Mouse (Mus musculus): ENCODE data around the gene Ly6g5b. TPM values are rescaled to one million over a fixed set of nuclear protein-coding genes. Genes with fewer than 3 reads are reported as not detected.

The Ly6g5b gene
- not detected in 2 replicates for polyA plus RNA-seq (2021; fragmentation: Nextera tagmentation)
- long read RNA-seq, experiment 1, result 0 reads
- long read RNA-seq, experiment 2, result 0 reads

DNA sequence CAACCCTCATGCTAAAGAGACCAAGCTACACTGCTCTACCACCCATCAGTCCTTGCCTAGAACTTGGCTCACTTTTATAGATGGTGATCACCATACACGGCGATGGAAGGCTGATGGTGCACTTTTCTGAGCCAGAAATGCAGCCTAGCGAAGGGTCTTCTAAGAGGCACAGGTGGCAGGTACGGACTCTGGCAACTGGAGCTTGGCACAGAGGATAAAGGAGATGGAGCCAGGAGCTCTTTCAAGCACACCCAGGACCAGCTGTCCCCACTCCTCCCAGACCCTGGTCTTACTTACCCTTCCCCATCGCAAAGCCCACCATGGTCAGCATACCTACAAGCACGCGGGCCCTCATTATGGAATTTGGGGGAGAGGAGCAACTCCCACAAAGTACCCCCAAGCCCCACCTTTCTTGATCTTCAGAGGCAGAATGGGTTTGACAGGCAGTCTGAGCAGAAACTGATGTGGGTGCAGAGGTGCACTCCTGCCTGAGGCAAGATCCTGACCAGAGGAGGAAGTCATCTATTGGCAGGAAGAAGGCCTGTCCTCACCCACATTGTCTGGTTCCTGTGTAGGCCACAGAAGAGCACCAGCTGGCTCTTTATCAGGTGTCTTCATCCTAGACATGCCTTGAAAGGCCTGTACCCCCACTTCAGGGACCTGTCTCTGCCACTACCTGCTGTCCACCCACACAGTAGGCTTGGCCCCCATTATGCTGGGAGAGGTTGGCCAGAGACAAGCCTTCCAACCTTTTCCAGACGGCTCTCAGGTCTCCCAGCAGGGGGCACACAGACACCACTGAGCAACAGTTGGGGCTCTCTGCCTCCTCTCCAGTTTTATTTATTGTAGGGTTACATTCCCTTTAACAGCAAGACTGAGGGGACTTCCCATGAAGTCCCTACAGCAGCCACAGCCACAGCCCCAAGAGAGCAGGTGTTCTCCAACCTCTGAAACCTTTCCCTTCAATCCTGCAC is at the start of gene Ly6g5b:
Gene Ly6g5b (minus strand): TSS at position 383 of the 974 bp plus-strand sequence.

DNA sequence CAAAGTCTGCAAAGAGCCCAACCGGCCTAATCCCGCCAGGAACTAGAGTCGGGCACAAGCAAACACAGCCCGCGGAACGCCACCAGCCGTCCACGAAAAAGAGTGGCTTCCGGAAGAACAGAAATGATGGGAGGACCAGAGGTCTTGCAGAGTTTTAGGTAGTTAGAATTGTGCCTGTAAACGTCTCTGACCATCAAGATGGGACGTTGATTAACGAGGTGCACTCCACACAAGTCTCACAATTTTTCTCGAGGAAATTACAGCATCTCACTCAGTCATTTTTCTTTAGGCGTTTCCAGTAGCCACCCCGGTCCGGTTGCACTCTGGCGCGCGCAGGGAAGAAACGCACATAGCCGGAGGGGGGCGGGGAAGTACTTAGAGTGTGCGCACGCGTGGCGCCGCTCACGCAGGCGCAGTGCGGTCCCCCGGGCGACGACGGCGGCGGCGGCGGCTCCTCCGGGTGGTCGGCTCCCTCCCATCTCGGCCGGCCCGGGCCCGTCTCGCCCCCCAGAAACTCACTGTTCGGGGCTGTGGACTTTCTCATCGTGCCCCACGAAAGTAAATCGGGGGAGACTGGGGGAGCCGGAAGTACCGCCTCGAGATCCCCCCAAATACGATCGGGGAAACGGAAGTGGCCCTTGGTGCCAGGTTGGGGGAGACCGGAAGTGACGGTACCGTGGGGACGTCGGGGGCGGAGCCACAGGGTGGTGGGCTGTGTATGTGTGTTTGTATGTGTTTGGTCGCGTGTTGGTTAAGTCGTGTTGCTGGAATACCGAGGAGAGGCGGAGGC is 19.8 kb upstream of the Ly6g5b start, which contains the start of gene Bag6:
Gene Bag6 (plus strand): TSS at position 378 of the 790 bp plus-strand sequence.

DNA sequence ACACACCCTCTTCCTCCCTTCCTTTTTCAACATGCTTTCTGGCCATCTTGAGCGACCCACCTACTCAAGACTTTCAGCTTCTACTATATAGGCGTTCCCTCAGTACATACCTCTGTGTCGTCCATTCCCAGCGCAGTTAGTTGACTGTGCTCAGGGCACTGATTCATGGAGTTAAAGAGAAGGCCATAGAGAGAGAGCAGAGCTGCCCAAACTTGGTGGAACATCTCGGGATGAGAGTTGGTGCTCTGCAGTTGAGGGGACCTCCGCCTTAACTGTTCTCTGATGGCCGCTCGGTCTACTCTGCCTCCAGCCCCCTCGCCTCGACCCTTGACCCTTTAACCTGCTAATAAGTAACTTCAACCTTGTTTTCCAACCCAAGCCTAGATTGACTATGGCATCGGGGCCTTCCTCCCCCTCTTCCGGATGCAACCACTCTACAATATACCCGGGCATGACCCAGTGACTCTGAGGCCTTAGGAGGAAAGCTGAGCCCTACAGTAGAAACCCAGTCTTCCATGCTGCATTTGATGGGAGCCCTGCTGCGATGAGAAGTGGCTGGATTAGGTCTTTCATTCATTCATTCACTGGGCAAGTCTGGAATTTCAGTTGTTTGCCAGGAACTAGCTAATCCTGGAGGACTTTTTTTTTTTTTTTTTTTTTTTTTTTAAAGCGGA is 16.4 kb upstream of the Ly6g5b start, which contains the start of gene Apom:
Gene Apom (minus strand): TSS at position 551 of the 674 bp plus-strand sequence.

DNA sequence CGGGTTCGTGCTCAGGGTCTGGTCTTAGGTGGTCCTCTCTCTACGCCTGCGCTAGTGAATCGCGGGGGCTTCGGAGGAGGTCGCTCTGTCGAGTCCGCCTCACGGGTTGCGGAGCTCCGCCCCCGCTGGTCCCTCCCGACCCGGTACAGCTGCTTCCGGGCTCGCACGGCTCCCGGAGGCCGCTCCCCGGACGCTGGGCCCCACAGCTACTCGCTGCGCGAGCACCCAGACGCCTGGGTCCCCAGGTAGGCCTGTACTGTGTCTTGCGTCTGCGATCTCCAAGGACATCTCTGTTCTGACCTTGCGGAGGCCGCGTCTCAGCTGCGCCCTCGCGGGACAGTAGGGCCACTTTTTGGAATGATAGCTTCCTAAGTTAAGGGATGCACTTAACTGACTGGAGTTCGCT is 11.0 kb upstream of the Ly6g5b start, which contains the start of gene D17H6S53E:
Gene D17H6S53E (plus strand): TSS at position 168 of the 406 bp plus-strand sequence.

DNA sequence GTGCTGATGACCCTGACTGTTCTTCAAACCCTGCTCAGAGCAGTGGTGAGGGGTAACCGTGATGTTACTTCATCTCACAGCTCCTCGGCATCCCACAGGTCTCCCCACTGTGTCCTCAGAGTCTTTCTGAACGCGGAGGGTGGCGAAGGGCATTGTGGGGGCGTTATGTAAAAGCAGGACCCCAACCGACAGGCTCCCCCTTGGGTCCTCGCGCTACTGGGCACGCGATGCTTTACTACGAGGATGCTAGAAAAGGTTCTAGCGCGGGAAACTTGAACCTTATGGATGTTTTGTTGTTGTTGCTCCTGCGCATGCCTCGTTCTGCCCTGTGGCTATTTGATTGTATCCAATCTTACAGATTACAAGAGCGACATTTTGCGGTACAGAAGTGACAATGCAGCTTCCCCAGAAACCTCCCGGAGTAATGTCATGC is 6.7 kb upstream of the Ly6g5b start, which contains the start of gene Csnk2b:
Gene Csnk2b (minus strand): TSS at position 183 of the 433 bp plus-strand sequence.

DNA sequence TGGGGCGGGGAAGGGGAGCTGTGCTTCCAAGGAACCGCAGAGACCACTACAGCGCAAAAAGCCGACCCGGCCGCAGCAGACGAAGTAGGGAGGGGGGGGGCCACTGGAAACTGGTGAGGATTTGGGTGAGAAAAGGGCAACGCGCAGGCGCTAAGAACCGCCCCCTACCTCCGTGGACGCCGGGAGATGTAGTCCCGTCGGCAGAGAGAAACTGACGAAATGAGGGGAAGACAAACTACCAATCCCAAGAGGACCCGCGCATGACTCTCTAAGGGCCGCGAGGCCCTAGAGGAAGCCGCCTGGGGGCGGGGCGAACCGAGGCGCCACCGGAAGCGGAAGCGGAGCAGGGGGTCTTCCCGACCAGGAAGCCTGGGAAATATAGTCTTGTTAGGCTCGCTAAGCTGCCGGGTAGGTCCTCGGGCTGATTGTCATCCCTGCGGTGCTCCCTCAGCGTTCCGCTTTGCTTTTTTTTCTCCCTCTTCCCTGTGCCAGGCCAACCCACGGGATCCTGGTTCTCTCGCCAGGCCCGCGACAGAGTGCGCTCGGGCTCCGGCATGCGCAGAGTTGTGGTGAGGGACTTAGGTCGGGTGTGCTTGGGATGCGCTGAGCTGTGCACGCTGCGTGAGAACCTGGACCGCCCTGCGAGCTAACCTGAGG is 6.0 kb upstream of the Ly6g5b start, which contains the start of gene Gpank1:
Gene Gpank1 (plus strand): TSS at position 313 of the 657 bp plus-strand sequence.

DNA sequence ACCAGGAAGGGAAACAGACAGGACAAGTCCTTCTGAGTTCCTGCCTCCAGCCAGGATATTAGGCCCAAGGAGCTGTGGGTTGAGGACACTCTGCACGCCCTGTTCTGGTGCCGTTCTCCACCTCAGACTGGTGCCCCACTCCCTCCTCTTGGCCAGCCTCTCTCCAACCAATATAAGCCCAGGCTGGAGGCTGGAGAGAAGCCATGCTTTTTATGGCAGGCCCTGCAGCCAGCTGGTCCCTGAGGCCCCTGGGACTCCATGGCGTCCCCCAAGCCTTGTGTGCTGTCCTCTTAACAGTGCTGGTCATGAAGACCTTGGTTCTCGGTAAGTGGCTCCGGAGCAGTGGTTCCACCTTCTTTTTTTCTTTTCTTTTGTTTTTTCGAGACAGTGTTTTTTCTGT is 7.1 kb downstream of the Ly6g5b start, which contains the start of gene Ly6g5c:
Gene Ly6g5c (plus strand): TSS at position 183 of the 400 bp plus-strand sequence.

DNA sequence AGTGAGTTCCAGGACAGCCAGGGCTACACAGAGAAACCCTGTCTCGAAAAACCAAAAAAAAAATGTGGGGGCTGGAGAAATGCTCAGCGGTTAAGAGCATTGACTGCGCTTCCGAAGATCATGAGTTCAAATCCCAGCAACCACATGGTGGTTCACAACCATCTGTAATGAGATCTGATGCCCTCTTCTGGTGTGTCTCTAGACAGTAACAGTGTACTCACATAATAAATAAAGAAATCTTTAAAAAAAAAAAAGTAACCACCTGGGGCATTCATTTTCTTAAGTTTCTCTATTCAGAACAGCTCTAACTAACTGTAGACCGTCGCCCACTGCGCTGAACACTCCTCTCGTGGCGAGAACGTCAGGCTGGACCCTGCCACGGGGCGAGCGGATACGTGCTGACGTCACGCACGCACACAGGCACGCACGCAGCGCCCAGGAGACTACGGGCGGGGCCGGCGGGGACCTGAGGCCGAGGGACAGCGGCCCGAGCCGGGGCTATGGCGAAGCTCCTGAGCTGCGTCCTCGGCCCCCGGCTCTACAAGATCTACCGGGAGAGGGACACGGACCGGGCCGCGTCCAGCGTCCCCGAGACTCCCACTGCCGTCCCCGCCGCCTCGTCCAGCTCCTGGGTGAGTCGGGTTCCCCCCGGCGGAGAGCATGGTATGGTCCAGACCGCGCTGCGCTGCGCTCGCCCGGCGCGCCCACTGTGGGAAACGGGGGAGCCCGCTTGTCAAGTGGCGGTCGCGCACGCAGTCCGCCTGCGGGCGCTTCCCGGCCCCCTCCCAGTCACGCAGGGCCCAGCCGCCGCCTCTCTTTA is 26.2 kb downstream of the Ly6g5b start, which contains the start of gene Abhd16a:
Gene Abhd16a (plus strand): TSS at position 439 of the 820 bp plus-strand sequence.

DNA sequence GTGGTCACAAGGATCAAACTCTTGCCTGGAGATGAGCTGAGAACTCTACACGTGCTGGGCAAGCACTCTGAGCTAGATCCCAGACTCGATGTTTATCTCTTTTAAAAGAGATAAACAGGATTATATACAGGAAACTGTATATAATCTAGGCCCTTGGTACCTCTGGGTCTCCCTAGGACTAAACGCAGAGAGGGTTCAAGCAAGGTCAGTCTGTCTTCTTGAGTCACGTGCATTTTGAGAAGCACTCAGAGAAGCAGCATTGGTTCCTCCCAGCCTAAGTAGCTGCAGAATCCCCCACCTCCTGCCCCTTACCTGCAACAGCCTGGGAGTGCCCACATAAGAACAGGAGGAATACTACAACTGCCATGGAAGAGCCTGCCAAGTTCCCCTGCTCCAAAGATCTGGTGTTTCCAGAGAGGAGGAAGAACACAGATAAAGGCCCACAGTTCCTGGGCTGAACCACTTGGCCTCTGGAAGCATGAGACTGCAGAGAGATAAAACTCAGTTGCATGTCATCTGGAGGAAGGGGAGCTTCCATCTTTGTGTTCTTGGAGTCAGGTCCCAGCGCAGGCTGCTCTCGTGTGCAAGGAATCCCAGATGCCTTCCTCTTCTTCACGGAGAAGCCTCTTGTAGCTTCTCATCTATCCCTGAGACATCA is 29.9 kb downstream of the Ly6g5b start, which contains the start of gene Ly6g6f:
Gene Ly6g6f (minus strand): TSS at position 403 of the 658 bp plus-strand sequence.

DNA sequence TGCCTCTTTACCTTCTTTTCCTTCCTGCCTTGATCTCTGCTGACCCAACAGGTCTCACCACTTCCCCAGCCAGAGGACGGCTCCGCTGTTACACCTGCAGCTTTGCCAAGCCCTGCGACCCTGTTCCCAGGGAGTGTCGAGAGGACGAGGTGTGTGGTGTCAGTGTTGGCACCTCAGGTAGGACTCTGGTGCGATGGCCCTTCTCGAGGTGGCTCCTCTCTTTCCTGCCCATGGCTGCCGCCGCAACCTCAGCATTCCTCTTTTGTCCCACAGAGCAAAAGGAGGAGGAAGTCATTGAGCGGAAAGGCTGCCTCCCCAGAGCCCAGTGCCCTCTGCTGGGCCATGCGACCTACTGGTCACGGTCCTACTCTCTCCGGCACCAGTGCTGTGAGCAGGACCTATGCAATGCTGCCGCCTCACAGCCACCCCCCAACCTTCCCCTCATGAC is 37.4 kb downstream of the Ly6g5b start, which contains the start of gene Ly6g6d:
Gene Ly6g6d (minus strand): TSS at position 280 of the 448 bp plus-strand sequence.

DNA sequence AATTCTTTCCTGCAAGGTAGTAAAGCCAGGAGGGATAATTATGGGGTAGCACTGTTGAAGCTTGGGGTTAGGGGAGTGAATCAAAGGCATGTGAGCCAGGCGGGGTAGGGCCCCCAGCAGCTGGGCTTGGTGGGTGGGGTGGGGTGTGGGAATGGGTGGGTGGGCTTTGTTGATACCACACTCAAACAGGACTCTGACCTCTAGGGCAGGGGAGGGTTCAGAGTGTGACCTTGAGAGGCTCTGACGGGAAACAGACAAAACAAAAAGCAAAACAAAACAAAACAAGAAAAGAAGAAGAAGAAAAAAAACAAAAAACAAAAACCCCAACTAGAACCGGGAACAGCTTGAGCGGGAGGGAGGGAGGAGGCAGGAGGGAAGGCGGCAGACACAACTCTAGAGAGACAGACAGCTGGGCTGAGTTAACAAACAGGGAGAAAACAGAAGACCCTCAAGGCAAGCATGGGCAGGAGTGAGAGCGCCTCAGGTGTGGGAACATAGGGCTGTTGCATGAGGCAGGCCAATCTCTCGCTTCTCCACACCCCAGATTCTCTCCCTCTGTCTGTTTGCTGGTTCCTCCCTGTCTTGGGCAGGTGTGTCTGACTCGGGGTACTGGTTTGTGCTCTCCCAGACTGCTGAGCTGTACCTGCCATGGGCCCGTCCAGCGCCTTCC is 38.6 kb downstream of the Ly6g5b start, which contains the start of gene Ly6g6e:
Gene Ly6g6e (plus strand): TSS at position 396 of the 670 bp plus-strand sequence.

DNA sequence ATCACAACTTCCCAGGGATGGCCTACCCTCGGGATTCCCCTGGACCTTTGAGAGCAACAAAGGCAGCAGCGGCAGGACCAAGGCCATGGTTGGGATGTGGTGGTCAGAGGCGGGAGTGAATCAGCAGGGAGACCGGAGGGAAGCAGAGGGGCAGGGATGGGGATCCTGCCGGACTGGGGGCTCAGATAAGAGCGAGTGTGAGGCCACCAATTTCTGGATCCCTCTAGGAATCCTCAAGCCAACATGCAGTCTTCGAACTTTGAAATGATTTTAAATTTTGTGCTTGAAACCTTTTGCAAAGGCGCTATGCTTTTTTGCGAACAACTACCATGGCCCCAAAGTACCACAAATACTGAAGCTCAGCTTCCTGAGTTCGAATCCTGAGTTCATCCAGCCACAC is 49.1 kb downstream of the Ly6g5b start, which contains the start of gene Mpig6b:
Gene Mpig6b (minus strand): TSS at position 101 of the 400 bp plus-strand sequence.

DNA sequence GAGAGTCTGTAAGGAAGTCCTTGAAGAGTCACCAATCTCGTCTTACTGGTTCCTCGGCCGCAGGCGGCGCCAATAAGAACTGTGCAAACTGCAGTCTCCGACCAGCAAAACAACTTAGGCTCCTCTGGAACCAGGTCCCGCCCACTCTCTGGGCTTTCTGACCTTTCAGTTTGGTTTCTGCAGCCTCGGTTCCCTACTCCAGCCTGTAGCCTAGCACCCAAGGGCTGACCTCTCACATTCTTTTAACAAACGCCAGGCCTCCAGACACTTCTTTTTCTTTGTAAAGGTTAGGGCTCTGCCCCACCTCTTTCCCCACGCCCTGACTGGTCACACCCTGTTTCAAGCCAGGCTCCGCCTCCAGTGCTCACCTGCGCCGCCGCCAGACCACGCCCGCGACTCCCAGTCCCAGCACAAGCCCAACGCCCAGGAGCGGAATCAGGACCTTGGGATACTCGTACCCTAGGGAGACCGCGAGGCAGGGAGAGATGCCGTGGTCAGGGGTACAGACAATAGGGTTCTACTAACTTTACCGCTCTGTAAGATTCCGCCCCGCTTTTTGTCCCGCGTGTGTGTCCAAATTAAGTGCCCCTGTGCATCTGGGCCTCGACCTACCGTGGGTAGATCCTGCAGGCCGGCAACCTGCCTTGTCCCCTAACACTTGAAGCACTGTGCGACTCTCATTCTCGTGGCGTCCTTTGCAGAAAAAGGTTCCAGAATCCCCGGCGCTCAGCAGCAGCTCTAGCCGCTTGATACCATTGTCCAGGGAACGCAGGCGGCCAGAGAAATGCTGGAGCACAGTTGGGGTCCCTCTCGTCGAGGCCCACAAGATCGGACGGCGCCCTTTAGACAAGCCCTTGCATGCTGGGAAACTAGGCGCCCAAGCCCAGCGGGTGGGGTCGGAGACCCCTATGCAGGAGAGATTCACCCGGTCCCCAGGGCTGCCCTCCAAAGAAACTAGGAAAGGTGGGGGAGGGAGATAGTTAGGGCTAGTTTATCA is 50.0 kb downstream of the Ly6g5b start, which contains the start of gene Ly6g6c:
Gene Ly6g6c (plus strand): TSS at position 438 of the 997 bp plus-strand sequence.

